Mouse (Mus musculus): Measurements from ENCODE around the gene Nub1. TPM values are rescaled to one million over a fixed set of nuclear protein-coding genes. Genes with fewer than 3 reads are reported as not detected.
A peak's percentile ranks its signal among the peaks of the same experiment; 100 is the strongest.

Gene Nub1
- total RNA-seq, 2 experiments from 2014 or later: 74.2 to 77.3 TPM

GRCm38 (mm10) chr5:24730488-24730871, 45.1 kb downstream of the Nub1 start, which contains the start of gene Wdr86:
Gene Wdr86 (minus strand): TSS chr5:24730727.
- Histone ChIP-seq H3K4me3 (peak within 1 kb of the TSS; percentile 26), H3K27ac (no peak within 1 kb of the TSS)
- no peak for DNase-seq (ENCODE audit: extremely low spot score in 1 of 2, low spot score in 2 of 2)
- no peak for TF ChIP-seq CTCF (IDR thresholded peaks at IDR 0.05)
- intact Hi-C loops (cut with DNase I): no loop called here

GRCm38 (mm10) chr5:24730986-24731385, 45.7 kb downstream of the Nub1 start:
- no peak overlapping the region for H3K4me3 ChIP-seq
- intact Hi-C loops (cut with DNase I): no loop called here

GRCm38 (mm10) chr5:24733134-24733533, 47.8 kb downstream of the Nub1 start:
- intact Hi-C loops (cut with DNase I): no loop called here
- H3K27ac ChIP-seq: no peak overlapping the region
- no peak for DNase-seq (ENCODE audit: extremely low spot score in 1 of 2, low spot score in 2 of 2)
- no peak overlapping the region for H3K4me3 ChIP-seq
- TF ChIP-seq CTCF (IDR thresholded peaks at IDR 0.05): no peak

More at GRCm38 (mm10) chr5:24730986-24731385, 45.7 kb downstream of the Nub1 start:
- no peak for TF ChIP-seq CTCF (IDR thresholded peaks at IDR 0.05)
- DNase-seq (ENCODE audit: extremely low spot score in 1 of 2, low spot score in 2 of 2): no peak
- no peak overlapping the region for H3K27ac ChIP-seq

- Histone ChIP-seq H3K27ac (no peak overlapping the region), H3K4me3 (no peak overlapping the region)
- intact Hi-C loops (cut with DNase I): no loop called here
- no peak for DNase-seq (ENCODE audit: extremely low spot score in 1 of 2, low spot score in 2 of 2)
- TF ChIP-seq CTCF (IDR thresholded peaks at IDR 0.05): no peak
Observed at GRCm38 (mm10) chr5:24733771-24734426, 48.6 kb downstream of the Nub1 start.

DNA sequence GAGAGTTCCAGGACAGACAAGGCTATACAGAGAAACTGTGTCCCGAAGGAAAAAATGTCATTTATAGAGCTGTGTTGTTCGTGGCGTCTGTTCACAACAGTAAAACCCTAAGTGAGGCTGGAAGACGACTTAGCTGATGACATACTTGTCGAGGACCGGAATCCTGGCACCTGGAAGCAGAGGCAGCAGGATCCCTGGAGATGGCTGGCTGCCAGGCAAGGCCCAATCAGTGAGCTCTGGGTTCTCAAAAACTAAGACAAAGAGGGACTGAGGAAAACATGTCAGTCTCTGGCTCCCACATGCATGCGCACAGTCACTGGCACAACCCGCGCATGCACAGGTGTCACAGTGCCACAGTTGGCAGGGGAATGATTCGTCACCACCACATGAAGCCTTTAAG, 52.3 kb downstream of the Nub1 start:
- intact Hi-C loops (cut with DNase I): no loop called here
- no peak overlapping the region for H3K27ac ChIP-seq

GRCm38 (mm10) chr5:24738517-24738916, 53.2 kb downstream of the Nub1 start:
- intact Hi-C loops (cut with DNase I): no loop called here

More for the DNA sequence above, 52.3 kb downstream of the Nub1 start:
- TF ChIP-seq CTCF (IDR thresholded peaks at IDR 0.05): no peak
- H3K4me3 ChIP-seq: no peak overlapping the region
- no peak for DNase-seq (ENCODE audit: extremely low spot score in 1 of 2, low spot score in 2 of 2)

GRCm38 (mm10) chr5:24739141-24739753, 53.9 kb downstream of the Nub1 start:
- intact Hi-C loops (cut with DNase I): no loop called here
- TF ChIP-seq CTCF (IDR thresholded peaks at IDR 0.05): no peak
- peak in 1 of 2 experiments; percentile 31 for DNase-seq (ENCODE audit: extremely low spot score in 1 of 2, low spot score in 2 of 2)
- Histone ChIP-seq H3K27ac (no peak overlapping the region), H3K4me3 (no peak overlapping the region)

More at GRCm38 (mm10) chr5:24738517-24738916, 53.2 kb downstream of the Nub1 start:
- DNase-seq (ENCODE audit: extremely low spot score in 1 of 2, low spot score in 2 of 2): no peak
- Histone ChIP-seq H3K4me3 (no peak overlapping the region), H3K27ac (no peak overlapping the region)
- no peak for TF ChIP-seq CTCF (IDR thresholded peaks at IDR 0.05)

DNA sequence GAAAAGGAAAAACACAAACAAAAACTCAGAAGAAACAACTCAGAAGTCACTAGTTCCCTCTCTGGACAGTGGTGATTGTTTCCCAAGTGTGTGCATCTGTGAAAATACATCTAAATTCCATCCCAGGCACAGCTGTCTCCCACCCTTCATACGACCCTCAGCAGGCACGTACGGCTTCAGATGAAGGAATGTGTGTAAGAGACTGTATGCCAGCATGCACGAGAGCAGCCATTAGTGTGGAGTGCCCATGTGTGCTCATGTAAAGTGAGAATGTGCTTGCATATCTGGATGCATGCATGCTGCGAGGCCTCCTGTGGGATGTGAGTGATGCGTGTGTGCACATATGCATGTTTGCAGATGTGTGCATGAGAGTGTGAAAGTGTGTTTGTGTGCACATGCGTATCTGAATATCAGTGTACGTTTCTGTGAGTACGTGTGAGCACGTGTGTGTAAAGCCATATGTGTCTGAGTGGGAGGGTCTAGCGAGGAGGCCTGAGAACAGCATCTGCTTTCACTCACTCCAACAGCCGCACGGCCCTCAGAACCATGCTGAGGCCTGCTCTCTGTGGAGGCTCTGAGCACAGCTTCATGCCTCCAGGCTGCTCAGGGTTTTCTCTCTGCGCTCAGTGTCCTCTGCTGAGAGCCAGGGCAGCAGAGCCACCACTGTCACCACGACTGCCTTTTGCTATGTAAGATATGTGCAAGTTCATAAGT, 56.0 kb downstream of the Nub1 start:
- Histone ChIP-seq H3K27ac (no peak overlapping the region), H3K4me3 (no peak overlapping the region)
- TF ChIP-seq CTCF (IDR thresholded peaks at IDR 0.05): no peak
- no peak for DNase-seq (ENCODE audit: extremely low spot score in 1 of 2, low spot score in 2 of 2)
- intact Hi-C loops (cut with DNase I): no loop called here

DNA sequence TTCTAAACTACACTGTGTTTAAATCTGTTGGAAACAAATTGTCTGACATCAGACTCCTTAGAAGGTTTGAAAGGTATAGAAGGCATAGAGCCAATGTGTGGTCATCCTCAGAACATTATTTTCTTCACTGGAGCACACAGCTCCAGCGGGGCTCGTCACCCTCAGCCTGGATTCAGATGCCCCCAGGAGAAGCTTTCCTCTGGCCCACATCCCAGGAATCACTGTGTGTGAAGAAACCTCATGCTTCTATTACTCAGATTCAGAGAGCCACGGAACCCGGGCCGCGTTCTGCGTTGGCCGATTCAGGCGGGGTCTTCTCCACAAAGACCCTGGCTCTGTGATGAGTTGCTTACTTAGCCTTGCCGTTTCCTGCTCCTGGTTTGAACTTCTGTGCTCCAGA, 58.6 kb downstream of the Nub1 start:
- DNase-seq (ENCODE audit: extremely low spot score in 1 of 2, low spot score in 2 of 2): no peak
- intact Hi-C loops (cut with DNase I): no loop called here
- TF ChIP-seq CTCF (IDR thresholded peaks at IDR 0.05): no peak

DNA sequence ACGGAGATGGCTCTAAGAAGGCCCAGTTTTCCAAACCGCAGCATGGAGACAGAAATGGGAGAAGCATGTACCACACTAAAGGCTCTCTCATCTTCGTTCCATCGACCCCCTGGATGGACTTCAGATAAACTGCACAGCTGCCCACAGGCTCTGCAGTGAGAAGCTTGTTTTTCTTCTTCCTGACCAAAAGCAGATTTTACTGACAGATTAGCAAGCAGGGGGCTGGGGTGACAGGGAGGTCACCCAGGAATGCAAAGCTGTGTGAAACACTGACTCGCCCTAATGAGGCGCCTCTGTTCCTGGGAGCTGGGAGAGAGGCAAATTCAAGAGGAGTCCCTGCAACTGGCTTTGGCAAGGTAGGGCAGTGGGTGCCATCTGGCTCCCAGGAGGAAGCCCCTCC, 62.2 kb downstream of the Nub1 start:
- H3K27ac ChIP-seq: no peak overlapping the region
- no peak for TF ChIP-seq CTCF (IDR thresholded peaks at IDR 0.05)
- intact Hi-C loops (cut with DNase I): no loop called here
- no peak for DNase-seq (ENCODE audit: extremely low spot score in 1 of 2, low spot score in 2 of 2)
- H3K4me3 ChIP-seq: no peak overlapping the region

More for the DNA sequence above, 58.6 kb downstream of the Nub1 start:
- H3K27ac ChIP-seq: no peak overlapping the region
- H3K4me3 ChIP-seq: no peak overlapping the region

GRCm38 (mm10) chr5:24749731-24750130, 64.4 kb downstream of the Nub1 start:
- intact Hi-C loops (cut with DNase I): loop anchor here (1.0 to 2.0 kb wide), 3 partner anchors 31 to 91 kb away; partner anchors contain the start of gene Nub1
- no peak for DNase-seq (ENCODE audit: extremely low spot score in 1 of 2, low spot score in 2 of 2)
- Histone ChIP-seq H3K27ac (peak overlapping the region; percentile 91), H3K4me3 (no peak overlapping the region; the same call in 1 of the 2 replicates)
- TF ChIP-seq CTCF (IDR thresholded peaks at IDR 0.05): no peak

Data from left cerebral cortex, adult 2 months (tissue).